ENCODE assay signal across 12 mouse cellular contexts in genomic region chr3:141469338-141469737, GRCm38 (mm10). TPM values are rescaled to one million over a fixed set of nuclear protein-coding genes. Genes with fewer than 3 reads are reported as not detected.
DNase-seq lines count a peak whose midpoint lies in the region; ATAC-seq and TF ChIP-seq lines count a peak whose summit lies in the region.
"Had no signal": no experiment of that assay in that cellular context is flagged by ENCODE, and none has a peak within 500 bp of the region (broad histone marks: within the 10 kb centered on the region; RNA-seq: fewer than 3 reads in every experiment).

No protein-coding gene starts in this region.

- no peak overlapping the region for H3K4me3 ChIP-seq in limb, embryonic 12.5 days (replicated peaks)
- H3K4me3 ChIP-seq in limb, embryonic 10.5 days, result no peak overlapping the region
- no peak overlapping the region for H3K4me3 ChIP-seq in cortical plate, adult 2 months (ENCODE audit: insufficient read depth, low read length)
- peak overlapping the region; percentile 12; the same call in 1 of the 2 replicates for H3K4me3 ChIP-seq in midbrain, postnatal 0 days (ENCODE audit: low read depth, low read length)
- H3K4me3 ChIP-seq: heart, embryonic 15.5 days had no signal

- H3K36me3 ChIP-seq in limb, embryonic 12.5 days, result peaks cover 3% of the 10 kb centered on the region; the same call in 1 of the 2 replicates
- no peaks in the 10 kb centered on the region for H3K36me3 ChIP-seq in limb, embryonic 10.5 days
- H3K36me3 ChIP-seq in midbrain, postnatal 0 days (ENCODE audit: insufficient read depth, low read length), result no peaks in the 10 kb centered on the region
- H3K36me3 ChIP-seq: heart, embryonic 15.5 days had no signal

- H3K27me3 ChIP-seq in limb, embryonic 12.5 days, result peaks cover 9% of the 10 kb centered on the region; the same call in 1 of the 2 replicates
- H3K27me3 ChIP-seq in limb, embryonic 10.5 days (ENCODE audit: low read depth, poor library complexity, severe bottlenecking), result no peaks in the 10 kb centered on the region
- H3K27me3 ChIP-seq in midbrain, postnatal 0 days (ENCODE audit: insufficient read depth, low read length), result no peaks in the 10 kb centered on the region

- peak overlapping the region; percentile 89 for H3K4me2 ChIP-seq in limb, embryonic 12.5 days
- H3K4me2 ChIP-seq in midbrain, postnatal 0 days (ENCODE audit: low read depth, low read length, poor library complexity, severe bottlenecking), result peak overlapping the region; percentile 73
- H3K4me2 ChIP-seq: heart, embryonic 15.5 days had no signal

- no peaks in the 10 kb centered on the region for H3K9me3 ChIP-seq in limb, embryonic 12.5 days
- H3K9me3 ChIP-seq in limb, embryonic 10.5 days (replicated peaks), result no peaks in the 10 kb centered on the region
- H3K9me3 ChIP-seq in midbrain, postnatal 0 days (ENCODE audit: low read length), result no peaks in the 10 kb centered on the region
- H3K9me3 ChIP-seq: heart, embryonic 15.5 days had no signal

- H3K27ac ChIP-seq in limb, embryonic 12.5 days, result no peak overlapping the region
- no peak overlapping the region for H3K27ac ChIP-seq in limb, embryonic 10.5 days
- no peak overlapping the region for H3K27ac ChIP-seq in cortical plate, adult 2 months (ENCODE audit: insufficient read depth, low read length)
- no peak overlapping the region for H3K27ac ChIP-seq in midbrain, postnatal 0 days (ENCODE audit: low read depth, low read length)
- H3K27ac ChIP-seq: heart, embryonic 15.5 days had no signal

- TF ChIP-seq POLR2A in cortical plate, adult 2 months (IDR thresholded peaks at IDR 0.05; ENCODE audit: extremely low read depth, insufficient read depth, low read length), result no peak

- TF ChIP-seq CTCF in cortical plate, adult 2 months (IDR thresholded peaks at IDR 0.05; ENCODE audit: extremely low read depth, insufficient read depth, low read length), result peak; percentile 56
- peak; percentile 75 for TF ChIP-seq CTCF in midbrain, postnatal 0 days (IDR thresholded peaks at IDR 0.05)

- WGBS in limb, embryonic 12.5 days, result 27% methylated on average over 2 of the region's 2 CpGs
- WGBS in limb, embryonic 10.5 days, result 49% methylated on average over 2 of the region's 2 CpGs
- WGBS in midbrain, postnatal 0 days, result 56% methylated on average over 2 of the region's 2 CpGs

- no peak overlapping the region for H3K9ac ChIP-seq in limb, embryonic 12.5 days (replicated peaks)
- H3K9ac ChIP-seq in midbrain, postnatal 0 days (replicated peaks; ENCODE audit: low read length, poor library complexity, severe bottlenecking), result no peak overlapping the region
- H3K9ac ChIP-seq: heart, embryonic 15.5 days had no signal

- H3K4me1 ChIP-seq in limb, embryonic 12.5 days (replicated peaks), result peaks cover 34% of the 10 kb centered on the region
- peaks cover 52% of the 10 kb centered on the region for H3K4me1 ChIP-seq in limb, embryonic 10.5 days
- H3K4me1 ChIP-seq in cortical plate, adult 2 months (ENCODE audit: control insufficient read depth, insufficient read depth, low read length), result peaks cover 2% of the 10 kb centered on the region; the same call in 1 of the 2 replicates
- H3K4me1 ChIP-seq in midbrain, postnatal 0 days (ENCODE audit: insufficient read depth, low read length), result peaks cover 6% of the 10 kb centered on the region; the same call in 1 of the 2 replicates

- peak; percentile 34 for DNase-seq in cerebellum, adult 8-10 months
- no peak for DNase-seq in cerebellum, adult 11 months
- no peak for DNase-seq in limb, embryonic 10.5 days (ENCODE audit: low spot score)
- DNase-seq in midbrain, postnatal 0 days (ENCODE audit: low spot score), result peak; percentile 69
- DNase-seq in frontal cortex, postnatal 36 days (ENCODE audit: low spot score in 2 of 2), result no peak
- DNase-seq in natural killer cell, adult 2 months (ENCODE audit: low spot score in 2 of 2), result no peak
- DNase-seq: layer of hippocampus, adult 9-11 months; lung, postnatal 14 days had no signal

- ATAC-seq in limb, embryonic 12.5 days (ENCODE audit: insufficient number of reproducible peaks, insufficient read depth, low FRiP score, low TSS enrichment, low read depth), result no peak
- ATAC-seq in midbrain, postnatal 0 days (ENCODE audit: low FRiP score), result no peak
- ATAC-seq: forebrain, embryonic 14.5 days had no signal

RNA-seq across cellular contexts. Expression of gene Unc5c, which starts 4.3 kb away (rescaled TPM):
- polyA plus RNA-seq in limb, embryonic 12.5 days (2016; fragmentation: Nextera tagmentation; extraction: Ambion mirVana), result 19.6 and 23.7 TPM in 2 replicates
- 7.4 and 12.9 TPM in 2 replicates for polyA plus RNA-seq in limb, embryonic 10.5 days (2016; fragmentation: Nextera tagmentation; extraction: Ambion mirVana)
- polyA plus RNA-seq in cortical plate, adult 2 months (2012; rRNA removed), result 9.4 and 9.6 TPM in 2 replicates
- total RNA-seq in midbrain, postnatal 0 days (2014; rRNA removed), result 40.2 and 44.4 TPM in 2 replicates
- polyA plus RNA-seq in midbrain, postnatal 0 days (2015; fragmentation: Nextera tagmentation; extraction: Ambion mirVana), result 7.5 and 10.4 TPM in 2 replicates

Comparison
In these comparisons a context has a peak if more than half of its experiments do, and no peak if none do; other contexts are left out.
1. DNase-seq: peak in cerebellum, adult 8-10 months (single experiment) and midbrain, postnatal 0 days (single experiment); none in cerebellum, adult 11 months (single experiment), limb, embryonic 10.5 days (single experiment), frontal cortex, postnatal 36 days (0 of 2) and natural killer cell, adult 2 months (0 of 2).